Mouse (Mus musculus): ENCODE results near the gene B4galnt1. TPM values are rescaled to one million over a fixed set of nuclear protein-coding genes. Genes with fewer than 3 reads are reported as not detected.

The B4galnt1 gene
- total and polyA plus RNA-seq, 3 experiments, result 24.6 to 66.0 (median 65.8) TPM

GRCm38 (mm10) chr10:127204589-127204988, 39.6 kb downstream of the B4galnt1 start:
- Histone ChIP-seq H3K4me1 (ENCODE audit: control insufficient read depth in 1 of 2, insufficient read depth in 2 of 2, low read length in 2 of 2) (peaks cover 25 to 30% of the 10 kb centered on the region in 2 experiments), H3K4me3 (ENCODE audit: control insufficient read depth in 1 of 2, insufficient read depth in 1 of 2, low read depth in 2 of 2, low read length in 2 of 2) (peak overlapping the region in 1 of 2 experiments; percentile 6; a peak in 1 of 4 replicates), H3K9ac (ENCODE audit: control insufficient read depth, low read depth, low read length, poor library complexity, severe bottlenecking) (peak overlapping the region; percentile 48), H3K79me2 (ENCODE audit: control insufficient read depth, insufficient read depth, low read length, poor library complexity) (peaks cover 13% of the 10 kb centered on the region), H3K9me3 (replicated peaks; ENCODE audit: insufficient read depth, low read length) (no peaks in the 10 kb centered on the region), H3K27me3 (ENCODE audit: control insufficient read depth in 1 of 2, insufficient read depth in 2 of 2, low read length in 2 of 2) (no peaks in the 10 kb centered on the region), H3K36me3 (ENCODE audit: control insufficient read depth in 1 of 2, insufficient read depth in 2 of 2, low read length in 2 of 2) (peaks cover 19 to 30% of the 10 kb centered on the region in 2 experiments), H3K27ac (ENCODE audit: control insufficient read depth, low read depth, low read length) (peak overlapping the region; percentile 94)
- no peak for DNase-seq (ENCODE audit: low read depth, low spot score)
- peak; percentile 49 to 51; a peak in 2 of 4 replicates for TF ChIP-seq EP300 (IDR thresholded peaks at IDR 0.05; ENCODE audit: low read depth in 1 of 2, low read length in 2 of 2)
- TF ChIP-seq MYB (IDR thresholded peaks at IDR 0.05; ENCODE audit: low read depth, low read length), result 0 out of 2 replicates have a peak, but pooled peaks have one; percentile 49
- no peak for TF ChIP-seq CHD1 (IDR thresholded peaks at IDR 0.05; ENCODE audit: low read depth, low read length)
- no peak for TF ChIP-seq GATA1 (IDR thresholded peaks at IDR 0.05; ENCODE audit: low read depth, low read length)
- TF ChIP-seq UBTF (IDR thresholded peaks at IDR 0.05; ENCODE audit: borderline replicate concordance, insufficient read depth, low read depth, low read length), result no peak
- 0 out of 2 replicates have a peak, but pooled peaks have one; percentile 29 for TF ChIP-seq TCF12 (IDR thresholded peaks at IDR 0.05; ENCODE audit: low read depth, low read length)
- TF ChIP-seq BHLHE40 (IDR thresholded peaks at IDR 0.05; ENCODE audit: borderline replicate concordance, low read depth, low read length), result 0 out of 2 replicates have a peak, but pooled peaks have one; percentile 26
- TF ChIP-seq ETS1 (IDR thresholded peaks at IDR 0.05; ENCODE audit: low read depth, low read length), result peak; percentile 39; the same call in 1 of the 2 replicates

- DNase-seq (ENCODE audit: low read depth, low spot score), result peak; percentile 92
- H3K27me3 ChIP-seq (ENCODE audit: control insufficient read depth in 1 of 2, insufficient read depth in 2 of 2, low read length in 2 of 2), result no peaks in the 10 kb centered on the region
- peak overlapping the region; percentile 2 to 6; a peak in 2 of 4 replicates for H3K4me3 ChIP-seq (ENCODE audit: control insufficient read depth in 1 of 2, insufficient read depth in 1 of 2, low read depth in 2 of 2, low read length in 2 of 2)
- H3K27ac ChIP-seq (ENCODE audit: control insufficient read depth, low read depth, low read length), result peak overlapping the region; percentile 94
- peaks cover 15 to 35% of the 10 kb centered on the region in 2 experiments for H3K36me3 ChIP-seq (ENCODE audit: control insufficient read depth in 1 of 2, insufficient read depth in 2 of 2, low read length in 2 of 2)
- peak overlapping the region; percentile 52 for H3K9ac ChIP-seq (ENCODE audit: control insufficient read depth, low read depth, low read length, poor library complexity, severe bottlenecking)
- peaks cover 21% of the 10 kb centered on the region for H3K79me2 ChIP-seq (ENCODE audit: control insufficient read depth, insufficient read depth, low read length, poor library complexity)
- peaks cover 28 to 36% of the 10 kb centered on the region in 2 experiments for H3K4me1 ChIP-seq (ENCODE audit: control insufficient read depth in 1 of 2, insufficient read depth in 2 of 2, low read length in 2 of 2)
- no peaks in the 10 kb centered on the region for H3K9me3 ChIP-seq (replicated peaks; ENCODE audit: insufficient read depth, low read length)
- TF ChIP-seq MAX (IDR thresholded peaks at IDR 0.05; ENCODE audit: low read length), result peak; percentile 71
- no peak for TF ChIP-seq ZC3H11A (IDR thresholded peaks at IDR 0.05; ENCODE audit: low read depth, low read length)
- no peak for TF ChIP-seq ZNF384 (IDR thresholded peaks at IDR 0.05; ENCODE audit: low read depth, low read length)
- peak; percentile 91 for TF ChIP-seq TBP (IDR thresholded peaks at IDR 0.05; ENCODE audit: low read depth, low read length)
- TF ChIP-seq RAD21 (IDR thresholded peaks at IDR 0.05; ENCODE audit: low read depth, low read length), result no peak
- no peak for TF ChIP-seq CTCF (IDR thresholded peaks at IDR 0.05 in 2 of 3, conservative IDR thresholded peaks at IDR 0.05 in 1 of 3; ENCODE audit: control insufficient read depth in 1 of 3, insufficient read depth in 1 of 3, low read depth in 2 of 3, low read length in 3 of 3, poor library complexity in 1 of 3, severe bottlenecking in 1 of 3)
- peak; percentile 95 for TF ChIP-seq MYB (IDR thresholded peaks at IDR 0.05; ENCODE audit: low read depth, low read length)
- 0 out of 2 replicates have a peak, but pooled peaks have one; percentile 40 for TF ChIP-seq UBTF (IDR thresholded peaks at IDR 0.05; ENCODE audit: borderline replicate concordance, insufficient read depth, low read depth, low read length)
- peak; percentile 93 for TF ChIP-seq TAL1 (IDR thresholded peaks at IDR 0.05; ENCODE audit: low read length)
- TF ChIP-seq KAT2A (conservative IDR thresholded peaks at IDR 0.05; ENCODE audit: low read depth, low read length), result no peak
- TF ChIP-seq MYC (IDR thresholded peaks at IDR 0.05; ENCODE audit: low read depth, low read length), result no peak
- peak; percentile 89 for TF ChIP-seq ETS1 (IDR thresholded peaks at IDR 0.05; ENCODE audit: low read depth, low read length)
- no peak for TF ChIP-seq SMC3 (IDR thresholded peaks at IDR 0.05; ENCODE audit: low read depth, low read length)
- peak; percentile 81 for TF ChIP-seq MXI1 (IDR thresholded peaks at IDR 0.05; ENCODE audit: low read depth, low read length)
- peak; percentile 84 for TF ChIP-seq ZMIZ1 (IDR thresholded peaks at IDR 0.05; ENCODE audit: low read depth, low read length)
- TF ChIP-seq NELFE (IDR thresholded peaks at IDR 0.05; ENCODE audit: low read depth, low read length), result peak; percentile 24; the same call in 1 of the 2 replicates
- TF ChIP-seq POLR2AphosphoS5 (IDR thresholded peaks at IDR 0.05; ENCODE audit: borderline replicate concordance, low read depth, low read length), result no peak
- TF ChIP-seq CHD2 (IDR thresholded peaks at IDR 0.05; ENCODE audit: low read length), result no peak
- no peak for TF ChIP-seq POLR2AphosphoS2 (IDR thresholded peaks at IDR 0.05; ENCODE audit: low read length)
- no peak for TF ChIP-seq CHD1 (IDR thresholded peaks at IDR 0.05; ENCODE audit: low read depth, low read length)
- no peak for TF ChIP-seq JUND (IDR thresholded peaks at IDR 0.05; ENCODE audit: low read depth, low read length)
- TF ChIP-seq ZKSCAN1 (IDR thresholded peaks at IDR 0.05; ENCODE audit: low read depth, low read length), result peak; percentile 99
- TF ChIP-seq HCFC1 (IDR thresholded peaks at IDR 0.05; ENCODE audit: low read depth, low read length), result no peak; the same call in 1 of the 2 replicates
- peak; percentile 58; the same call in 1 of the 2 replicates for TF ChIP-seq NRF1 (IDR thresholded peaks at IDR 0.05; ENCODE audit: insufficient read depth, low read depth, low read length, poor library complexity, severe bottlenecking)
- no peak; the same call in 1 of the 2 replicates for TF ChIP-seq MEF2A (IDR thresholded peaks at IDR 0.05; ENCODE audit: extremely low read depth, insufficient replicate concordance, low read depth, low read length, poor library complexity, severe bottlenecking)
These were observed 40.3 kb downstream of the B4galnt1 start for GRCm38 (mm10) chr10:127205373-127205772.

Measured in MEL (cell line).